In the genomic region with DNA sequence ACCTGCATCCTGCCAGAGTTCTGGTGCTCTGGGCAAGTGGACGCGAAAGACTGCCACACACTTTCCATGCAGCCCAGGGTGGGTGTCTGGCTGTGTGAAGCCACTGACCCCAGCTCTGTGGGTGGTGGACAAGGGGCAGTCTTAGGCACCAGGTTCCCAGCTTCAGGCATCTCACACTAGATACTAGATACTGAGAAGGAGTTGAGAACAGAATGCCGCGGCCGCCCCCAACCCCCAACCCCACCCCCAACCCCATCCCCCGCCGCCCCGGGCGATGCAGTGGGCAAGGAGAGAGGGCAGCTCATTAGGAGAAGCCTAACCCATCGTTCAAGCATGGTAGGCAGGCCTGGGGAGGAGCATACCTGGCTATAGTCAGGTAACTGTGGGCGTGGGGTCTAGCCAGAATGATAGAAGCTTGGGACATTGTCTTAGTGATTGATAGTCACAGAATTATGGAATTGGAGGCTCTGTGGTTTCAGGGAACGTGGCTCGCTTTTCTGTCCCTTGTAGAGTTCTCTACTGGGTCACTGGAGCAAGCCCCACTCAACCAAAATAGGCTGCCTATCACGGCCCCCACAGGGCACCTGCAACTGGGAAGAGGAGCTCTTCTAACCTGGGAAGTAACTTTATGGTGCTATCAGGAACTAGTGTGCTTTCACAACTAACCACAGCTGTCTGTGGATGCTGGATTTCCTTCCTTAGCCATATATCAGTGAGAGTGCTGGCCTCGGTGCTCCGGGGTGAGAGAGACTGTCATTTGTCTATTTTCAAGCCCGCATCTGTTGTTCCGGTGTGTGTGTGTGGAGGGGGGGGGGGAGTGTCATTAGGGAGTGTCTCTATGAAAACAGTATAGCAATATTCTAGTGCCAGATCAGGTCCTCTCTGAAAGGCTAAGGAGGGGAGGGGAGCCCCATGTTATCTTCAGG, we compare ENCODE assay signal across 10 mouse cellular contexts. TPM values are rescaled to one million over a fixed set of nuclear protein-coding genes. Genes with fewer than 3 reads are reported as not detected.
DNase-seq lines count a peak whose midpoint lies in the region; ATAC-seq and TF ChIP-seq lines count a peak whose summit lies in the region.
"Had no signal": no experiment of that assay in that cellular context is flagged by ENCODE, and none has a peak within 500 bp of the region (broad histone marks: within the 10 kb centered on the region; RNA-seq: fewer than 3 reads in every experiment).

No protein-coding gene starts in this region.

- DNase-seq in kidney, adult 2 months, result no peak
- no peak for DNase-seq in kidney, adult 9 months
- DNase-seq in spleen, adult 12 weeks (ENCODE audit: low spot score), result no peak
- DNase-seq in T-cell, adult 2 months (ENCODE audit: low spot score), result no peak
- DNase-seq in adrenal gland, adult 8-10 months, result no peak
- DNase-seq: cerebellum, adult 9-11 months; gastrocnemius, postnatal 25 days had no signal

- no peaks in the 10 kb centered on the region for H3K36me3 ChIP-seq in kidney, adult 2 months (ENCODE audit: control insufficient read depth, insufficient read depth, low read length)

- H3K4me1 ChIP-seq in kidney, adult 2 months (ENCODE audit: control insufficient read depth, insufficient read depth, low read length), result no peaks in the 10 kb centered on the region
- 0 out of 2 replicates have a peak, but pooled peaks cover 2% of the 10 kb centered on the region for H3K4me1 ChIP-seq in brown adipose tissue, adult 24 weeks (ENCODE audit: control insufficient read depth, insufficient read depth, insufficient read length, low read length)

- peak; percentile 47 to 52; a peak in 3 of 4 replicates for ATAC-seq in hematopoietic stem cell, adult 5-6 weeks (replicated peaks in 1 of 2; ENCODE audit: insufficient read depth in 1 of 2, low FRiP score in 2 of 2, low TSS enrichment in 1 of 2, low read depth in 1 of 2, poor library complexity in 2 of 2, severe bottlenecking in 2 of 2)
- peak; percentile 71 for ATAC-seq in megakaryocyte progenitor cell, adult 5-6 weeks (replicated peaks; ENCODE audit: poor library complexity)

- 32% methylated on average over 18 of the region's 18 CpGs for WGBS in kidney, adult 2 months

- peak overlapping the region; percentile 12; the same call in 1 of the 2 replicates for H3K4me3 ChIP-seq in kidney, adult 2 months (ENCODE audit: insufficient read depth, low read depth, low read length)
- H3K4me3 ChIP-seq in brown adipose tissue, adult 24 weeks (ENCODE audit: insufficient read depth, low read depth, low read length), result peak overlapping the region; percentile 13; the same call in 1 of the 2 replicates

- no peaks in the 10 kb centered on the region for H3K27me3 ChIP-seq in kidney, adult 2 months (replicated peaks; ENCODE audit: control insufficient read depth, insufficient read depth, low read length)

- TF ChIP-seq POLR2A in kidney, adult 2 months (IDR thresholded peaks at IDR 0.05; ENCODE audit: low read depth, low read length), result no peak

- no peak overlapping the region for H3K27ac ChIP-seq in kidney, adult 2 months (ENCODE audit: insufficient read depth, low read depth, low read length)
- no peak overlapping the region for H3K27ac ChIP-seq in brown adipose tissue, adult 24 weeks (replicated peaks; ENCODE audit: low read depth, low read length)

- TF ChIP-seq CTCF in kidney, adult 2 months (conservative IDR thresholded peaks at IDR 0.05; ENCODE audit: insufficient read depth, insufficient read length, low read depth, low read length), result no peak

RNA-seq across cellular contexts. Expression of gene Slc16a10, which starts 50.2 kb away (rescaled TPM):
- 56.8 and 57.2 TPM in 2 replicates for polyA plus RNA-seq in kidney, adult 2 months (2012; rRNA removed)
- polyA plus RNA-seq in brown adipose tissue, adult 24 weeks (2012; ENCODE audit: insufficient read depth, insufficient read length, missing spikeins), result 15.4 and 16.1 TPM in 2 replicates
- total RNA-seq in hematopoietic stem cell, adult 5-6 weeks (2017), result 12.8 and 19.6 TPM in 2 replicates
- total RNA-seq in megakaryocyte progenitor cell, adult 5-6 weeks (2015), result 39.2 and 40.8 TPM in 2 replicates
- total RNA-seq in megakaryocyte progenitor cell, adult 5-6 weeks (2017), result 23.9 and 24.4 TPM in 2 replicates
- 10 to 100 TPM; 11.2 to 17.4 (median 15.0) TPM for total RNA-seq in adrenal gland, adult 8-10 months (2022)

RNA-seq across cellular contexts. Expression of gene Rpf2, which starts 54.6 kb away (rescaled TPM):
- polyA plus RNA-seq in kidney, adult 2 months (2012; rRNA removed), result 2.9 and 5.6 TPM in 2 replicates
- 29.1 and 31.1 TPM in 2 replicates for polyA plus RNA-seq in brown adipose tissue, adult 24 weeks (2012; ENCODE audit: insufficient read depth, insufficient read length, missing spikeins)
- 134 and 215 TPM in 2 replicates for total RNA-seq in hematopoietic stem cell, adult 5-6 weeks (2017)
- total RNA-seq in megakaryocyte progenitor cell, adult 5-6 weeks (2015), result 97.3 and 109 TPM in 2 replicates
- total RNA-seq in megakaryocyte progenitor cell, adult 5-6 weeks (2017), result 184 and 213 TPM in 2 replicates
- 10 to 100 TPM; 16.5 to 25.7 (median 17.8) TPM for total RNA-seq in adrenal gland, adult 8-10 months (2022)
